Mouse (Mus musculus): ENCODE data around the gene Cab39.

DNA sequence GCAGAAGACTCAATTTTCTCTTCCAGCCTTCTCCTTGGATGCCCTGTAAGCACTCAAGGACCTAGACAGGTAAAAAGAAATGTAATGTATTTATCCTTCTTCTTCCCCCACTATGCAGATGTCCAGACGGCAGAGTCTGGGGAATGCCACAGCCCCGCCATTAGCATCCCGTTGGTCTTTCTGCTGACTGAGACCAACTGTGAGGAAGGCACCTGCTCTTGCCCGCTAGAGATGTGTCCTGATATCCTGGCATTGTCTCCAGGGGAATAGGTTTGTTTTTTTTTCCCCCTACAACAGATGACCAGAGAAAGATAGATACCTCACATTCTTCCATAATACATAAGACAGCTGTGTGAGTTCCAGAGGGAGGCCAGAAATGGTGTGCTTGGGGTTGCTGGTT is 28.9 kb upstream of the Cab39 start:
- no peak for TF ChIP-seq CTCF (conservative IDR thresholded peaks at IDR 0.05; ENCODE audit: insufficient read depth, insufficient read length, low read depth, low read length)
- no peak for TF ChIP-seq POLR2A (IDR thresholded peaks at IDR 0.05; ENCODE audit: low read depth, low read length)

All from kidney, adult 2 months (tissue).